Mouse (Mus musculus): ENCODE measurements around the gene Hoxd9. TPM values are rescaled to one million over a fixed set of nuclear protein-coding genes. Genes with fewer than 3 reads are reported as not detected.
A peak's percentile ranks its signal among the peaks of the same experiment; 100 is the strongest.

Gene Hoxd9
- polyA plus RNA-seq, 1 experiment = 23.9 TPM

- WGBS = 49% methylated on average over 7 of the region's 7 CpGs
- H3K27me3 ChIP-seq (replicated peaks; ENCODE audit: control insufficient read depth, insufficient read depth, low read length) = no peaks in the 10 kb centered on the region
- DNase-seq = peak; percentile 81
- TF ChIP-seq POLR2A (IDR thresholded peaks at IDR 0.05; ENCODE audit: low read depth, low read length) = no peak
- TF ChIP-seq CTCF (conservative IDR thresholded peaks at IDR 0.05; ENCODE audit: insufficient read depth, insufficient read length, low read depth, low read length) = no peak
- peaks cover 26% of the 10 kb centered on the region; the same call in 1 of the 2 replicates for H3K4me1 ChIP-seq (ENCODE audit: control insufficient read depth, insufficient read depth, low read length)
- H3K27ac ChIP-seq (ENCODE audit: insufficient read depth, low read depth, low read length) = no peak overlapping the region
- H3K36me3 ChIP-seq (ENCODE audit: control insufficient read depth, insufficient read depth, low read length) = no peaks in the 10 kb centered on the region
- no peak overlapping the region for H3K4me3 ChIP-seq (ENCODE audit: insufficient read depth, low read depth, low read length)
These were observed 26.9 kb downstream of the Hoxd9 start for GRCm38 (mm10) chr2:74724244-74725015.

- Histone ChIP-seq H3K27me3 (replicated peaks; ENCODE audit: control insufficient read depth, insufficient read depth, low read length) (no peaks in the 10 kb centered on the region), H3K27ac (ENCODE audit: insufficient read depth, low read depth, low read length) (no peak overlapping the region), H3K4me1 (ENCODE audit: control insufficient read depth, insufficient read depth, low read length) (peaks cover 24% of the 10 kb centered on the region; the same call in 1 of the 2 replicates), H3K36me3 (ENCODE audit: control insufficient read depth, insufficient read depth, low read length) (no peaks in the 10 kb centered on the region), H3K4me3 (ENCODE audit: insufficient read depth, low read depth, low read length) (no peak overlapping the region)
- DNase-seq = no peak
- WGBS = 60% methylated on average over 17 of the region's 17 CpGs
- no peak for TF ChIP-seq CTCF (conservative IDR thresholded peaks at IDR 0.05; ENCODE audit: insufficient read depth, insufficient read length, low read depth, low read length)
- TF ChIP-seq POLR2A (IDR thresholded peaks at IDR 0.05; ENCODE audit: low read depth, low read length) = no peak
These were observed 27.6 kb downstream of the Hoxd9 start for GRCm38 (mm10) chr2:74725171-74725570.

- Histone ChIP-seq H3K27ac (ENCODE audit: insufficient read depth, low read depth, low read length) (no peak within 1 kb of the TSS), H3K27me3 (replicated peaks; ENCODE audit: control insufficient read depth, insufficient read depth, low read length) (no peaks in the 10 kb centered on the region), H3K4me3 (ENCODE audit: insufficient read depth, low read depth, low read length) (peak within 1 kb of the TSS; percentile 40), H3K36me3 (ENCODE audit: control insufficient read depth, insufficient read depth, low read length) (no peaks in the 10 kb centered on the region), H3K4me1 (ENCODE audit: control insufficient read depth, insufficient read depth, low read length) (peaks cover 16% of the 10 kb centered on the region; the same call in 1 of the 2 replicates)
- TF ChIP-seq CTCF (conservative IDR thresholded peaks at IDR 0.05; ENCODE audit: insufficient read depth, insufficient read length, low read depth, low read length) (no peak), POLR2A (IDR thresholded peaks at IDR 0.05; ENCODE audit: low read depth, low read length) (no peak)
- DNase-seq = peak; percentile 93
- WGBS = 41% methylated on average over 5 of the region's 5 CpGs
These were observed 29.0 kb downstream of the Hoxd9 start, which contains the start of gene Gm28230 for GRCm38 (mm10) chr2:74726551-74726950. Gm28230 (plus strand) TSS chr2:74726728.

GRCm38 (mm10) chr2:74726973-74727639, 29.6 kb downstream of the Hoxd9 start:
- Histone ChIP-seq H3K4me3 (ENCODE audit: insufficient read depth, low read depth, low read length) (peak overlapping the region; percentile 40), H3K27me3 (replicated peaks; ENCODE audit: control insufficient read depth, insufficient read depth, low read length) (no peaks in the 10 kb centered on the region), H3K4me1 (ENCODE audit: control insufficient read depth, insufficient read depth, low read length) (peaks cover 14% of the 10 kb centered on the region; the same call in 1 of the 2 replicates), H3K36me3 (ENCODE audit: control insufficient read depth, insufficient read depth, low read length) (no peaks in the 10 kb centered on the region), H3K27ac (ENCODE audit: insufficient read depth, low read depth, low read length) (no peak overlapping the region)
- DNase-seq = no peak
- no peak for TF ChIP-seq CTCF (conservative IDR thresholded peaks at IDR 0.05; ENCODE audit: insufficient read depth, insufficient read length, low read depth, low read length)
- TF ChIP-seq POLR2A (IDR thresholded peaks at IDR 0.05; ENCODE audit: low read depth, low read length) = no peak
- WGBS = 46% methylated on average over 43 of the region's 43 CpGs

- TF ChIP-seq POLR2A (IDR thresholded peaks at IDR 0.05; ENCODE audit: low read depth, low read length) (no peak), CTCF (conservative IDR thresholded peaks at IDR 0.05; ENCODE audit: insufficient read depth, insufficient read length, low read depth, low read length) (no peak)
- H3K27ac ChIP-seq (ENCODE audit: insufficient read depth, low read depth, low read length) = no peak overlapping the region
- DNase-seq = no peak
- 39% methylated on average over 24 of the region's 25 CpGs for WGBS
- no peaks in the 10 kb centered on the region for H3K36me3 ChIP-seq (ENCODE audit: control insufficient read depth, insufficient read depth, low read length)
- peak overlapping the region; percentile 40 for H3K4me3 ChIP-seq (ENCODE audit: insufficient read depth, low read depth, low read length)
- peaks cover 13% of the 10 kb centered on the region; the same call in 1 of the 2 replicates for H3K4me1 ChIP-seq (ENCODE audit: control insufficient read depth, insufficient read depth, low read length)
- H3K27me3 ChIP-seq (replicated peaks; ENCODE audit: control insufficient read depth, insufficient read depth, low read length) = no peaks in the 10 kb centered on the region
These were observed 30.2 kb downstream of the Hoxd9 start for GRCm38 (mm10) chr2:74727640-74728302.

GRCm38 (mm10) chr2:74728303-74728680, 30.8 kb downstream of the Hoxd9 start:
- no peak for TF ChIP-seq POLR2A (IDR thresholded peaks at IDR 0.05; ENCODE audit: low read depth, low read length)
- TF ChIP-seq CTCF (conservative IDR thresholded peaks at IDR 0.05; ENCODE audit: insufficient read depth, insufficient read length, low read depth, low read length) = no peak
- WGBS = 70% methylated on average over 13 of the region's 13 CpGs
- Histone ChIP-seq H3K4me3 (ENCODE audit: insufficient read depth, low read depth, low read length) (0 out of 2 replicates have a peak overlapping the region, but pooled peaks have one; percentile 40), H3K27ac (ENCODE audit: insufficient read depth, low read depth, low read length) (no peak overlapping the region), H3K36me3 (ENCODE audit: control insufficient read depth, insufficient read depth, low read length) (no peaks in the 10 kb centered on the region), H3K4me1 (ENCODE audit: control insufficient read depth, insufficient read depth, low read length) (peaks cover 13% of the 10 kb centered on the region; the same call in 1 of the 2 replicates), H3K27me3 (replicated peaks; ENCODE audit: control insufficient read depth, insufficient read depth, low read length) (no peaks in the 10 kb centered on the region)
- no peak for DNase-seq

Measured in kidney, adult 2 months (tissue).